Mouse (Mus musculus) CH12.LX (cell line): ENCODE measurements around the gene Camta1. TPM values are rescaled to one million over a fixed set of nuclear protein-coding genes. Genes with fewer than 3 reads are reported as not detected.

ENCODE experiments used
- DNase-seq: peaks from one replicate; pipeline ENCODE4 v3.0.0-alpha.2; 2013; ENCODE audit errors: extremely low read depth
- H3K27ac ChIP-seq: 2 replicates; pipeline ENCODE4 v1.5.1; 2012; ENCODE audit warnings: low read depth, mild to moderate bottlenecking, control low read depth, moderate library complexity; ENCODE audit not compliant: insufficient read depth
- H3K27me3 ChIP-seq: replicated peaks from 2 replicates; pipeline ENCODE3; 2012; ENCODE audit warnings: inconsistent platforms
- H3K36me3 ChIP-seq, 2 experiments: replicated peaks in 1 of 2; 2 replicates each; pipeline versions ENCODE3 to v1.6.1; 2012; ENCODE audit warnings: inconsistent platforms in 1 of 2, low read length in 1 of 2, mild to moderate bottlenecking in 1 of 2, mixed read lengths in 1 of 2, moderate library complexity in 1 of 2; ENCODE audit not compliant: control insufficient read depth in 1 of 2, insufficient read depth in 1 of 2
- H3K4me1 ChIP-seq, 2 experiments: 2 replicates each; pipeline ENCODE4 v1.6.1; 2012; ENCODE audit warnings: inconsistent platforms in 1 of 2, moderate library complexity in 1 of 2; ENCODE audit not compliant: insufficient read depth in 2 of 2, control insufficient read depth in 1 of 2
- H3K4me2 ChIP-seq: 2 replicates; pipeline ENCODE4 v1.6.1; 2012; ENCODE audit warnings: low read depth, mild to moderate bottlenecking, control low read depth; ENCODE audit not compliant: poor library complexity, insufficient read depth, severe bottlenecking
- H3K4me3 ChIP-seq, 3 experiments: fragments of 150-350 bp in 1 of 3; sonication (generic) in 1 of 3; replicated peaks in 1 of 3; 2 replicates each; pipeline versions ENCODE3 to v1.5.1; 2011 to 2012; ENCODE audit warnings: low read depth in 2 of 3, low read length in 2 of 3, mild to moderate bottlenecking in 2 of 3, moderate library complexity in 2 of 3, control low read depth in 1 of 3, improper control_type of control experiment in 1 of 3, inconsistent platforms in 1 of 3, mixed read lengths in 1 of 3; ENCODE audit not compliant: poor library complexity in 1 of 3
- H3K79me2 ChIP-seq: replicated peaks from 2 replicates; pipeline ENCODE4 v1.6.1; 2012; ENCODE audit warnings: mild to moderate bottlenecking, moderate library complexity; ENCODE audit not compliant: control insufficient read depth, poor library complexity, insufficient read depth, severe bottlenecking; ENCODE audit errors: extremely low read depth
- H3K9ac ChIP-seq: 2 replicates; pipeline ENCODE4 v1.6.1; 2012; ENCODE audit warnings: low read depth, mild to moderate bottlenecking, control low read depth, moderate library complexity; ENCODE audit not compliant: insufficient read depth
- H3K9me3 ChIP-seq: replicated peaks from 2 replicates; pipeline ENCODE3; 2012; ENCODE audit warnings: low read length, inconsistent platforms, mixed read lengths
- BHLHE40 ChIP-seq: IDR thresholded peaks from 2 replicates; pipeline ENCODE4 v1.6.1; 2011; ENCODE audit warnings: mild to moderate bottlenecking, low read depth, low read length, improper control_type of control experiment
- CHD2 ChIP-seq: IDR thresholded peaks from 2 replicates; pipeline ENCODE4 v1.6.1; 2011; ENCODE audit warnings: low read length, improper control_type of control experiment
- ELF1 ChIP-seq: IDR thresholded peaks from 2 replicates; pipeline ENCODE4 v1.6.1; 2014; ENCODE audit warnings: low read depth, mild to moderate bottlenecking, inconsistent platforms, low read length, improper control_type of control experiment
- EP300 ChIP-seq: IDR thresholded peaks from 2 replicates; pipeline ENCODE4 v1.6.1; 2011; ENCODE audit warnings: low read length, improper control_type of control experiment
- GABPA ChIP-seq: IDR thresholded peaks from 2 replicates; pipeline ENCODE4 v1.6.1; 2012; ENCODE audit warnings: low read depth, low read length, improper control_type of control experiment, inconsistent platforms; ENCODE audit not compliant: insufficient replicate concordance
- HCFC1 ChIP-seq: IDR thresholded peaks from 2 replicates; pipeline ENCODE4 v1.6.1; 2012; ENCODE audit warnings: low read depth, mild to moderate bottlenecking, inconsistent platforms, low read length, improper control_type of control experiment
- JUN ChIP-seq: IDR thresholded peaks from 2 replicates; pipeline ENCODE4 v1.6.1; 2011; ENCODE audit warnings: low read depth, mild to moderate bottlenecking, low read length, improper control_type of control experiment, moderate library complexity; ENCODE audit not compliant: insufficient read depth
- MAZ ChIP-seq: IDR thresholded peaks from 2 replicates; pipeline ENCODE4 v1.6.1; 2012; ENCODE audit warnings: low read depth, mild to moderate bottlenecking, inconsistent platforms, low read length, improper control_type of control experiment, moderate library complexity
- MEF2A ChIP-seq: IDR thresholded peaks from 2 replicates; pipeline ENCODE4 v1.6.1; 2014; ENCODE audit warnings: low read depth, mild to moderate bottlenecking, inconsistent platforms, low read length, improper control_type of control experiment, borderline replicate concordance
- MXI1 ChIP-seq: IDR thresholded peaks from 2 replicates; pipeline ENCODE4 v1.6.1; 2011; ENCODE audit warnings: mild to moderate bottlenecking, low read depth, low read length, improper control_type of control experiment
- MYC ChIP-seq: IDR thresholded peaks from 2 replicates; pipeline ENCODE4 v1.6.1; 2011; ENCODE audit warnings: low read depth, mild to moderate bottlenecking, improper control_type of control experiment, low read length
- PAX5 ChIP-seq: IDR thresholded peaks from 2 replicates; pipeline ENCODE4 v1.6.1; 2012; ENCODE audit warnings: low read length, inconsistent platforms, mixed read lengths
- POLR2A ChIP-seq: IDR thresholded peaks from 2 replicates; pipeline ENCODE4 v1.6.1; 2011; ENCODE audit warnings: low read depth, mild to moderate bottlenecking, improper control_type of control experiment, low read length
- POLR2AphosphoS2 ChIP-seq: IDR thresholded peaks from 2 replicates; pipeline ENCODE4 v1.6.1; 2011; ENCODE audit warnings: low read depth, low read length, improper control_type of control experiment
- RCOR1 ChIP-seq: conservative IDR thresholded peaks from 2 replicates; pipeline ENCODE4 v1.6.1; 2012; ENCODE audit warnings: low read depth, mild to moderate bottlenecking, inconsistent platforms, low read length, improper control_type of control experiment
- TBP ChIP-seq: conservative IDR thresholded peaks from 2 replicates; pipeline ENCODE4 v1.6.1; 2011; ENCODE audit warnings: low read depth, low read length, improper control_type of control experiment
- USF2 ChIP-seq: conservative IDR thresholded peaks from 2 replicates; pipeline ENCODE4 v1.6.1; 2011; ENCODE audit warnings: low read depth, low read length, improper control_type of control experiment
- ZC3H11A ChIP-seq: IDR thresholded peaks from 2 replicates; pipeline ENCODE4 v1.6.1; 2012; ENCODE audit warnings: low read depth, mild to moderate bottlenecking, inconsistent platforms, low read length, improper control_type of control experiment
- ZMIZ1 ChIP-seq: IDR thresholded peaks from 2 replicates; pipeline ENCODE4 v1.6.1; 2012; ENCODE audit warnings: low read depth, mild to moderate bottlenecking, inconsistent platforms, low read length, improper control_type of control experiment
- ZNF384 ChIP-seq: IDR thresholded peaks from 2 replicates; pipeline ENCODE4 v1.6.1; 2012; ENCODE audit warnings: low read depth, low read length, improper control_type of control experiment, inconsistent platforms
- dilution Hi-C: fragments of 300-500 bp; cut with MboI; formaldehyde crosslinking; loops from 2 replicates; pipeline ENCODE4 v1.14.3; 2020; ENCODE audit warnings: low sequenced_read_pairs; ENCODE audit not compliant: extremely low pct_unique_long_range_greater_than_20kb, extremely low pct_ligation_motif_present
- in situ Hi-C: fragments of 300-500 bp; cut with MboI; formaldehyde crosslinking; loops from 3 replicates; pipeline ENCODE4 v1.14.3; 2019; ENCODE audit warnings: low sequenced_read_pairs, low pct_ligation_motif_present, low pct_unique_long_range_greater_than_20kb, mixed read lengths
- polyA plus RNA-seq: library from polyadenylated mRNA; unstranded; fragments of >175 nt; gene quantifications from 2 replicates; pipeline ENCODE4 v1.2.1, GENCODE M21; 2012; ENCODE audit warnings: low read depth; ENCODE audit not compliant: insufficient read length
- total RNA-seq, 2 experiments: library from RNA; depleted of rRNA; stranded (reverse); fragments of 300-350 nt in 1 of 2; fragments of >200 nt in 1 of 2; gene quantifications; 2 replicates each; pipeline ENCODE4 v1.2.3; 2012 to 2014

The Camta1 gene
- total and polyA plus RNA-seq, 3 experiments, result 9.9 to 32.5 (median 15.3) TPM

GRCm38 (mm10) chr4:151492786-151493185 lies 368.9 kb downstream of the Camta1 start:
- H3K4me1 ChIP-seq, result no peaks in the 10 kb centered on the region
- no peak for TF ChIP-seq CHD2
- no peak for TF ChIP-seq ZNF384
- no peak for TF ChIP-seq ZMIZ1
- no peak for TF ChIP-seq RCOR1
- TF ChIP-seq EP300, result no peak
- no peak for TF ChIP-seq MXI1
- TF ChIP-seq BHLHE40, result no peak
- TF ChIP-seq GABPA, result no peak
- TF ChIP-seq JUN, result no peak
- no peak for TF ChIP-seq HCFC1
- in situ Hi-C loops (no loop called here), dilution Hi-C loops (no loop called here)
- no peak overlapping the region for H3K4me3 ChIP-seq
- no peaks in the 10 kb centered on the region for H3K79me2 ChIP-seq
- no peaks in the 10 kb centered on the region for H3K27me3 ChIP-seq
- no peaks in the 10 kb centered on the region for H3K36me3 ChIP-seq
- no peak overlapping the region for H3K4me2 ChIP-seq
- H3K9ac ChIP-seq, result no peak overlapping the region
- no peak for DNase-seq
- no peak overlapping the region for H3K27ac ChIP-seq
- peaks cover 88% of the 10 kb centered on the region for H3K9me3 ChIP-seq

GRCm38 (mm10) chr4:151483977-151484313 lies 377.7 kb downstream of the Camta1 start:
- no peak for DNase-seq
- Histone ChIP-seq H3K79me2 (no peaks in the 10 kb centered on the region), H3K36me3 (no peaks in the 10 kb centered on the region), H3K4me3 (no peak overlapping the region), H3K4me1 (no peaks in the 10 kb centered on the region), H3K27ac (no peak overlapping the region), H3K4me2 (no peak overlapping the region), H3K9me3 (peaks cover 90% of the 10 kb centered on the region), H3K27me3 (no peaks in the 10 kb centered on the region), H3K9ac (no peak overlapping the region)
- TF ChIP-seq PAX5 (no peak), ZNF384 (no peak), JUN (no peak), ELF1 (no peak), MYC (no peak), POLR2AphosphoS2 (no peak), MAZ (no peak), ZC3H11A (no peak), GABPA (no peak), ZMIZ1 (no peak), MEF2A (no peak), TBP (no peak), USF2 (no peak), POLR2A (no peak)
- dilution Hi-C loops (no loop called here), in situ Hi-C loops (no loop called here)
